Mouse (Mus musculus): ENCODE results near the gene Tmeff1. TPM values are rescaled to one million over a fixed set of nuclear protein-coding genes. Genes with fewer than 3 reads are reported as not detected.

Tmeff1 gene
- total and polyA plus RNA-seq, 2 experiments from 2014 or later, result 202 to 345 TPM

- H3K9ac ChIP-seq, result no peak overlapping the region
- 0 out of 2 replicates have a peak overlapping the region, but pooled peaks have one; percentile 30 for H3K27ac ChIP-seq (ENCODE audit: low read depth, low read length)
- WGBS, result 25% methylated on average over 7 of the region's 7 CpGs
- DNase-seq, result peak; percentile 90
- H3K27me3 ChIP-seq (ENCODE audit: insufficient read depth, low read length), result no peaks in the 10 kb centered on the region
- peak; percentile 93 for TF ChIP-seq CTCF (IDR thresholded peaks at IDR 0.05; ENCODE audit: low read depth)
- H3K9me3 ChIP-seq (ENCODE audit: low read length), result no peaks in the 10 kb centered on the region
- no peak overlapping the region for H3K4me2 ChIP-seq (ENCODE audit: low read depth)
- H3K4me1 ChIP-seq (ENCODE audit: insufficient read depth), result peaks cover 9% of the 10 kb centered on the region; the same call in 1 of the 2 replicates
- ATAC-seq, result peak; percentile 80
- no peaks in the 10 kb centered on the region for H3K36me3 ChIP-seq (ENCODE audit: insufficient read depth)
- H3K4me3 ChIP-seq (ENCODE audit: low read depth, low read length), result no peak overlapping the region
These were observed 106.9 kb downstream of the Tmeff1 start for GRCm38 (mm10) chr4:48691793-48692437.

- no peak for TF ChIP-seq CTCF (IDR thresholded peaks at IDR 0.05; ENCODE audit: low read depth)
- Histone ChIP-seq H3K4me2 (ENCODE audit: low read depth) (no peak overlapping the region), H3K9ac (no peak overlapping the region), H3K27me3 (ENCODE audit: insufficient read depth, low read length) (no peaks in the 10 kb centered on the region), H3K27ac (ENCODE audit: low read depth, low read length) (no peak overlapping the region), H3K4me3 (ENCODE audit: low read depth, low read length) (no peak overlapping the region), H3K9me3 (ENCODE audit: low read length) (no peaks in the 10 kb centered on the region), H3K36me3 (ENCODE audit: insufficient read depth) (no peaks in the 10 kb centered on the region), H3K4me1 (ENCODE audit: insufficient read depth) (peaks cover 9% of the 10 kb centered on the region; the same call in 1 of the 2 replicates)
- ATAC-seq (peak; percentile 25), DNase-seq (peak; percentile 27)
- 17% methylated on average over 9 of the region's 9 CpGs for WGBS
These were observed 107.8 kb downstream of the Tmeff1 start for GRCm38 (mm10) chr4:48692736-48693292.

- DNase-seq, result no peak
- Histone ChIP-seq H3K27ac (ENCODE audit: low read depth, low read length) (no peak overlapping the region), H3K9me3 (ENCODE audit: low read length) (no peaks in the 10 kb centered on the region), H3K4me1 (ENCODE audit: insufficient read depth) (peaks cover 9% of the 10 kb centered on the region; the same call in 1 of the 2 replicates), H3K36me3 (ENCODE audit: insufficient read depth) (no peaks in the 10 kb centered on the region), H3K9ac (no peak overlapping the region), H3K27me3 (ENCODE audit: insufficient read depth, low read length) (no peaks in the 10 kb centered on the region), H3K4me3 (ENCODE audit: low read depth, low read length) (no peak overlapping the region), H3K4me2 (ENCODE audit: low read depth) (no peak overlapping the region)
- TF ChIP-seq CTCF (IDR thresholded peaks at IDR 0.05; ENCODE audit: low read depth), result no peak
- 93% methylated on average over 3 of the region's 3 CpGs for WGBS
- ATAC-seq, result no peak
These were observed 111.7 kb downstream of the Tmeff1 start for GRCm38 (mm10) chr4:48696706-48697105.

GRCm38 (mm10) chr4:48697302-48697701 lies 112.3 kb downstream of the Tmeff1 start:
- Histone ChIP-seq H3K9ac (no peak overlapping the region), H3K36me3 (ENCODE audit: insufficient read depth) (no peaks in the 10 kb centered on the region), H3K4me1 (ENCODE audit: insufficient read depth) (peaks cover 6% of the 10 kb centered on the region; the same call in 1 of the 2 replicates), H3K4me3 (ENCODE audit: low read depth, low read length) (no peak overlapping the region), H3K4me2 (ENCODE audit: low read depth) (no peak overlapping the region), H3K27me3 (ENCODE audit: insufficient read depth, low read length) (no peaks in the 10 kb centered on the region), H3K9me3 (ENCODE audit: low read length) (no peaks in the 10 kb centered on the region), H3K27ac (ENCODE audit: low read depth, low read length) (no peak overlapping the region)
- no peak for DNase-seq
- 68% methylated on average over 11 of the region's 11 CpGs for WGBS
- no peak for ATAC-seq
- TF ChIP-seq CTCF (IDR thresholded peaks at IDR 0.05; ENCODE audit: low read depth), result no peak

Other genes starting within 250 kb of the Tmeff1 start
- 31.1 and 39.5 TPM in 2 replicates for gene Tex10, start 111.7 kb upstream of the Tmeff1 start, total RNA-seq (2014; rRNA removed)
- gene Tex10, start 111.7 kb upstream of the Tmeff1 start, polyA plus RNA-seq (2015; fragmentation: Nextera tagmentation; extraction: Ambion mirVana), result 21.4 and 22.0 TPM in 2 replicates
- gene Msantd3, start 45.2 kb upstream of the Tmeff1 start, total RNA-seq (2014; rRNA removed), result 51.1 and 52.9 TPM in 2 replicates
- 36.3 and 43.8 TPM in 2 replicates for gene Msantd3, start 45.2 kb upstream of the Tmeff1 start, polyA plus RNA-seq (2015; fragmentation: Nextera tagmentation; extraction: Ambion mirVana)
- 2.1 and 3.2 TPM in 2 replicates for gene Cavin4, start 78.3 kb downstream of the Tmeff1 start, total RNA-seq (2014; rRNA removed)
- gene Cavin4, start 78.3 kb downstream of the Tmeff1 start, polyA plus RNA-seq (2015; fragmentation: Nextera tagmentation; extraction: Ambion mirVana), result 0.94 and 1.4 TPM in 2 replicates